Mouse (Mus musculus): ENCODE results near the gene Gdpd1. TPM values are rescaled to one million over a fixed set of nuclear protein-coding genes. Genes with fewer than 3 reads are reported as not detected.

The Gdpd1 gene
- polyA plus RNA-seq, 1 experiment from 2014 or later = 23.1 TPM

GRCm38 (mm10) chr11:86984990-86985389 lies 88.9 kb downstream of the Gdpd1 start:
- H3K4me3 ChIP-seq = no peak overlapping the region
- no peak overlapping the region for H3K4me2 ChIP-seq
- no peaks in the 10 kb centered on the region for H3K27me3 ChIP-seq (replicated peaks)
- H3K36me3 ChIP-seq = peaks cover 15% of the 10 kb centered on the region
- no peak overlapping the region for H3K27ac ChIP-seq (replicated peaks)
- 39% methylated on average over 3 of the region's 3 CpGs for WGBS
- ATAC-seq (ENCODE audit: extremely low read depth, insufficient number of reproducible peaks, low FRiP score, low TSS enrichment) = no peak
- H3K9ac ChIP-seq = no peak overlapping the region
- peaks cover 76% of the 10 kb centered on the region for H3K4me1 ChIP-seq
- H3K9me3 ChIP-seq = no peaks in the 10 kb centered on the region

MicroRNAs encoded within 50 kb of the gene (microRNA counts, 519-probe panel; counts per million panel counts)
- microRNA mmu-miR-301a = 5,796 counts per million, percentile 91 among the panel's probes with 10 or more counts

Small RNAs within 50 kb of the gene (microRNA-seq; reads per million reads assigned to microRNA genes)
- 1,189 reads per million, percentile 81 among the genes with 10 or more reads in this experiment for gene Mir301

Other genes with a start within 250 kb of the Gdpd1 start
- gene Ypel2, start 80.4 kb downstream of the Gdpd1 start, polyA plus RNA-seq (2015; fragmentation: Nextera tagmentation; extraction: Ambion mirVana) = 18.1 and 20.0 TPM in 2 replicates
- 11.9 and 13.7 TPM in 2 replicates for gene Smg8, start 12.7 kb upstream of the Gdpd1 start, polyA plus RNA-seq (2015; fragmentation: Nextera tagmentation; extraction: Ambion mirVana)
- 6.3 and 6.9 TPM in 2 replicates for gene Prr11, start 34.6 kb upstream of the Gdpd1 start, polyA plus RNA-seq (2015; fragmentation: Nextera tagmentation; extraction: Ambion mirVana)
- gene Ska2, start 35.2 kb upstream of the Gdpd1 start, polyA plus RNA-seq (2015; fragmentation: Nextera tagmentation; extraction: Ambion mirVana) = 56.8 and 63.4 TPM in 2 replicates
- 17.1 and 18.1 TPM in 2 replicates for gene Trim37, start 53.0 kb upstream of the Gdpd1 start, polyA plus RNA-seq (2015; fragmentation: Nextera tagmentation; extraction: Ambion mirVana)

Measured in heart, embryonic 13.5 days (tissue).